Mouse (Mus musculus): Measurements from ENCODE around the gene Dlgap4.

- TF ChIP-seq CTCF (IDR thresholded peaks at IDR 0.05; ENCODE audit: low read depth, low read length) = no peak
- no peak for TF ChIP-seq POLR2A (IDR thresholded peaks at IDR 0.05; ENCODE audit: borderline replicate concordance, low read depth, low read length)
Observed at GRCm38 (mm10) chr2:156581244-156581643, 32.3 kb upstream of the Dlgap4 start.
